Mouse (Mus musculus): ENCODE measurements around the gene Hoxa2.

The Hoxa2 gene

GRCm38 (mm10) chr6:52202362-52203120, 37.9 kb upstream of the Hoxa2 start:
- DNase-seq (ENCODE audit: low read depth), result no peak

GRCm38 (mm10) chr6:52201269-52201668, 36.6 kb upstream of the Hoxa2 start:
- DNase-seq (ENCODE audit: low read depth), result no peak

- no peak for DNase-seq (ENCODE audit: low read depth)
Measured at GRCm38 (mm10) chr6:52200751-52201250, 36.2 kb upstream of the Hoxa2 start.

- DNase-seq (ENCODE audit: low read depth), result no peak
Measured at GRCm38 (mm10) chr6:52200073-52200750, 35.6 kb upstream of the Hoxa2 start.

- DNase-seq (ENCODE audit: low read depth), result no peak
Measured at GRCm38 (mm10) chr6:52197271-52197670, 32.6 kb upstream of the Hoxa2 start.

GRCm38 (mm10) chr6:52196811-52197210, 32.2 kb upstream of the Hoxa2 start:
- no peak for DNase-seq (ENCODE audit: low read depth)

GRCm38 (mm10) chr6:52194690-52195089, 30.1 kb upstream of the Hoxa2 start:
- no peak for DNase-seq (ENCODE audit: low read depth)

- peak; percentile 86 for DNase-seq (ENCODE audit: low read depth)
Measured at GRCm38 (mm10) chr6:52191860-52192550, 27.4 kb upstream of the Hoxa2 start.

- DNase-seq (ENCODE audit: low read depth), result peak; percentile 27
Measured at GRCm38 (mm10) chr6:52190906-52191810, 26.5 kb upstream of the Hoxa2 start, which contains the start of gene Hoxa4. Hoxa4 (minus strand) TSS chr6:52191753.

- DNase-seq (ENCODE audit: low read depth), result no peak
Measured at GRCm38 (mm10) chr6:52190410-52190809, 25.8 kb upstream of the Hoxa2 start.

GRCm38 (mm10) chr6:52189909-52190308, 25.3 kb upstream of the Hoxa2 start:
- DNase-seq (ENCODE audit: low read depth), result peak; percentile 19

- no peak for DNase-seq (ENCODE audit: low read depth)
Measured at GRCm38 (mm10) chr6:52189172-52189591, 24.6 kb upstream of the Hoxa2 start.

- no peak for DNase-seq (ENCODE audit: low read depth)
Measured at GRCm38 (mm10) chr6:52186500-52186899, 21.9 kb upstream of the Hoxa2 start.

- no peak for DNase-seq (ENCODE audit: low read depth)
Measured at GRCm38 (mm10) chr6:52185834-52186233, 21.2 kb upstream of the Hoxa2 start.

- no peak for DNase-seq (ENCODE audit: low read depth)
Measured at GRCm38 (mm10) chr6:52185222-52185621, 20.6 kb upstream of the Hoxa2 start.

GRCm38 (mm10) chr6:52184668-52185067, 20.0 kb upstream of the Hoxa2 start:
- no peak for DNase-seq (ENCODE audit: low read depth)

GRCm38 (mm10) chr6:52183311-52184080, 18.9 kb upstream of the Hoxa2 start:
- no peak for DNase-seq (ENCODE audit: low read depth)

GRCm38 (mm10) chr6:52182793-52183192, 18.2 kb upstream of the Hoxa2 start:
- DNase-seq (ENCODE audit: low read depth), result no peak

- DNase-seq (ENCODE audit: low read depth), result no peak
Measured at GRCm38 (mm10) chr6:52182030-52182429, 17.4 kb upstream of the Hoxa2 start.

- DNase-seq (ENCODE audit: low read depth), result no peak
Measured at GRCm38 (mm10) chr6:52180726-52181125, 16.1 kb upstream of the Hoxa2 start.

- no peak for DNase-seq (ENCODE audit: low read depth)
Measured at GRCm38 (mm10) chr6:52180213-52180710, 15.6 kb upstream of the Hoxa2 start.
